Mouse (Mus musculus) heart, postnatal 0 days (tissue): ENCODE measurements around the gene Slc25a25.
A peak's percentile ranks its signal among the peaks of the same experiment; 100 is the strongest.

Experiments used
- CTCF ChIP-seq: IDR thresholded peaks from 2 replicates; pipeline ENCODE4 v1.5.1; 2016; ENCODE audit warnings: antibody characterized with exemption, control low read depth, low read depth
- EP300 ChIP-seq: IDR thresholded peaks from 2 replicates; pipeline ENCODE4 v1.6.1; 2016; ENCODE audit warnings: antibody characterized with exemption, low read depth

DNA sequence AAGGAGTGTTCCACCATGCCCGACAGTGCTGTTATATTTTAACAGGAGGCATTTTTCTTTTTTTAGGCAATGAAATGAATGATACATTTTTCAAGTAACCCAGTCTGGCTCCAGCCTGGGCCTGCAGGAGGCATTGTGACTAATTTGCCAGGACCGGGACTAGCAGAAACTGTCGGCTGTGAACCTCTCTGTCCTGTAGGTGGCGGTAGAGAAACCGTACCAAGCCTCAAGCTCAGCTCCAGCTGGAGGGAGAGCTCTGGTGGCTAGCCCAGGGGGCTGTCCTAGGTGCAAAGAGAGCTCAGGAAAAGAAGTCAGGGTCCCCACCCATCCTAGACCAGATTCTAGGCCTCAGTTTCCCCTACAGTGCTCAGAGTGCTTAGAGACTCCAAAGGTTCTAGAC, 37.4 kb upstream of the Slc25a25 start:
- TF ChIP-seq CTCF (peak; percentile 91), EP300 (no peak)
